Mouse (Mus musculus): ENCODE data around the gene C77080. TPM values are rescaled to one million over a fixed set of nuclear protein-coding genes. Genes with fewer than 3 reads are reported as not detected.

Gene C77080
- polyA plus RNA-seq, 1 experiment from 2014 or later = 7.6 TPM

Small RNA genes within 50 kb of the gene (microRNA-seq; reads per million reads assigned to microRNA genes)
- gene Gm22994 = not detected

Other genes with a start within 250 kb of the C77080 start
- gene Rnf19b, start 203.1 kb downstream of the C77080 start, polyA plus RNA-seq (2015; fragmentation: Nextera tagmentation; extraction: Ambion mirVana) = 9.1 and 9.5 TPM in 2 replicates
- gene Tmem54, start 155.9 kb downstream of the C77080 start, polyA plus RNA-seq (2015; fragmentation: Nextera tagmentation; extraction: Ambion mirVana) = 10.6 and 11.3 TPM in 2 replicates
- 2.7 and 3.1 TPM in 2 replicates for gene Hpca, start 139.4 kb downstream of the C77080 start, polyA plus RNA-seq (2015; fragmentation: Nextera tagmentation; extraction: Ambion mirVana)
- gene Fndc5, start 124.4 kb downstream of the C77080 start, polyA plus RNA-seq (2015; fragmentation: Nextera tagmentation; extraction: Ambion mirVana) = 4.7 and 4.8 TPM in 2 replicates
- gene S100pbp, start 71.7 kb downstream of the C77080 start, polyA plus RNA-seq (2015; fragmentation: Nextera tagmentation; extraction: Ambion mirVana) = 25.4 and 25.5 TPM in 2 replicates
- 80.0 and 84.5 TPM in 2 replicates for gene Yars, start 71.6 kb downstream of the C77080 start, polyA plus RNA-seq (2015; fragmentation: Nextera tagmentation; extraction: Ambion mirVana)
- 0.96 and 1.2 TPM in 2 replicates for gene Sync, start 26.2 kb upstream of the C77080 start, polyA plus RNA-seq (2015; fragmentation: Nextera tagmentation; extraction: Ambion mirVana)
- gene Rbbp4, start 74.0 kb upstream of the C77080 start, polyA plus RNA-seq (2015; fragmentation: Nextera tagmentation; extraction: Ambion mirVana) = 469 and 486 TPM in 2 replicates
- gene Zbtb8os, start 74.3 kb upstream of the C77080 start, polyA plus RNA-seq (2015; fragmentation: Nextera tagmentation; extraction: Ambion mirVana) = 44.4 and 45.5 TPM in 2 replicates
- gene Zbtb8a, start 116.7 kb upstream of the C77080 start, polyA plus RNA-seq (2015; fragmentation: Nextera tagmentation; extraction: Ambion mirVana) = 13.6 and 14.2 TPM in 2 replicates
- gene Zbtb8b, start 179.4 kb upstream of the C77080 start, polyA plus RNA-seq (2015; fragmentation: Nextera tagmentation; extraction: Ambion mirVana) = 2.5 and 2.8 TPM in 2 replicates
- gene Bsdc1, start 200.2 kb upstream of the C77080 start, polyA plus RNA-seq (2015; fragmentation: Nextera tagmentation; extraction: Ambion mirVana) = 27.6 and 29.9 TPM in 2 replicates
- not detected in 2 replicates for gene Tssk3, start 229.6 kb upstream of the C77080 start, polyA plus RNA-seq (2015; fragmentation: Nextera tagmentation; extraction: Ambion mirVana)
- gene Fam229a, start 229.8 kb upstream of the C77080 start, polyA plus RNA-seq (2015; fragmentation: Nextera tagmentation; extraction: Ambion mirVana) = not detected in 2 replicates